Mouse (Mus musculus): ENCODE measurements at regions not wholly inside any gene's neighbourhood (a gene's known extent, or its start where the extent isn't known, plus 50 kb on each side); places are given as distances from the start of the nearest gene placed in this dataset.
"Not testable (repeated sequence)": the region's sequence is repeated elsewhere in the genome, so short reads cannot be mapped to it uniquely, and the experiment has no call there.

DNA sequence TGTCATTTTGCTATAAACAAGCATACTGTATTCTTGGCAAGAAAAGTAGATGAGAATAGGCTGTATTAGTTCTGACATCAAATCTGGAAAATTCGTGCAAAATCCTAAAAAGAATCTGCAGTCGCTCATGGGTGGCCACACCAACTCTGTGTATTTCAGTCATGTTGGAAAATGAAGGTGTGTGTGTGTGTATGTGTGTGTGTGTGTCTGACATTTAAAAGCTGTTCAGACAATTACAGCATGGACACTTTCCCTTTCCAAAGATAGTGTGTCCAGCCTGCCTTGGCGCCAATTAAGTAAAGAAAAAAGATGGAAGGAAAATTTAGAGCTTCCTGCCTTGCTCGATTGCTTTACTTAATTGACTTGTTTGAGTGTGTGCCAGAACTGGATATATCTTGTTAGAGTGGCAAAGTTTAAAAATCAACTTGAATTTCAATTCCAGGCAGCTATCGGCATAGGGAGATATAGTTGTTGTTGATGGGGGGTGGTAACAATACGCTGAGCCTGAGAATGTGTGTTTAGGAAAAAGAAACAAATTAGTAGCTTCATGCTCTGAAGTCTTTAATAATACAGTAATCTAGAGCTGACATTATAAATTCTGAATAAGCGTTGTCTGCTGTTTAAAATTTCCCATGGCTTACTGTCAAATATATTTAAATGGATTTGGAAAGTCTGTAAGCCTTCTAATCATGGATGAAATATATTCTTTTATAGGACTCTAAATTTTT is 1095.7 kb downstream of the Sorcs3 start:
- 81% methylated on average over 7 of the region's 7 CpGs for WGBS
- no peaks in the 10 kb centered on the region for H3K36me3 ChIP-seq
- no peak overlapping the region for H3K9ac ChIP-seq (replicated peaks)
- H3K27ac ChIP-seq: no peak overlapping the region
- no peak overlapping the region for H3K4me3 ChIP-seq (replicated peaks)
- H3K4me1 ChIP-seq (replicated peaks): peaks cover 16% of the 10 kb centered on the region
- no peaks in the 10 kb centered on the region for H3K27me3 ChIP-seq
- ATAC-seq: no peak
- no peak overlapping the region for H3K4me2 ChIP-seq (replicated peaks)
- H3K9me3 ChIP-seq: no peaks in the 10 kb centered on the region

GRCm38 (mm10) chr19:49305804-49306203 is 1100.0 kb downstream of the Sorcs3 start:
- Histone ChIP-seq H3K27ac (no peak overlapping the region), H3K27me3 (no peaks in the 10 kb centered on the region), H3K36me3 (no peaks in the 10 kb centered on the region), H3K4me1 (replicated peaks) (no peaks in the 10 kb centered on the region), H3K4me2 (replicated peaks) (no peak overlapping the region), H3K4me3 (replicated peaks) (no peak overlapping the region), H3K9ac (replicated peaks) (no peak overlapping the region), H3K9me3 (no peaks in the 10 kb centered on the region)
- WGBS: 41% methylated on average over 3 of the region's 3 CpGs
- ATAC-seq: peak; percentile 83

DNA sequence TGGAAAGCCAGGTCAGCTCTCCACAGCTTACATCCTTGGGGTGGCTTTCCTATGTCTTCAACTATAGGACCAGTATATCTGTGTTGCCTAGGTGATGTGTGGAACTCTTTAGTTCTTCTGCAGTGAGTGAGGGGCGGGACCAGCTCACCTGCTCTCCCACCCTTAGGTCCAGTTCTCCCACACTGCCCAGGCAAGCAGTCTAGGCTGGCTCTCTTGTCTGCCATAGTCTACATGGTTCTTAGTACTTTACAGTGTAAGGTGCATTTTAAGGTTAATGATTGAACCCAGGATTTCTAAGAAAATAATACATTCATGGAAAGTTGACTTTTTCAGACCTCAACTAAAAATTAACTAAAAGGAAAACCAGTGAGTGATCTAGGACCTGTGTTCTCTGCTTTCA is 1108.4 kb downstream of the Sorcs3 start:
- H3K9me3 ChIP-seq: 0 out of 2 replicates have a peak, but pooled peaks cover 2% of the 10 kb centered on the region
- H3K9ac ChIP-seq (replicated peaks): no peak overlapping the region
- H3K27ac ChIP-seq: no peak overlapping the region
- ATAC-seq: no peak
- H3K4me1 ChIP-seq (replicated peaks): no peaks in the 10 kb centered on the region
- WGBS: 85% methylated on average over 1 of the region's 1 CpGs
- peaks cover 10% of the 10 kb centered on the region for H3K27me3 ChIP-seq
- no peak overlapping the region for H3K4me2 ChIP-seq (replicated peaks)
- H3K36me3 ChIP-seq: no peaks in the 10 kb centered on the region
- no peak overlapping the region for H3K4me3 ChIP-seq (replicated peaks)

DNA sequence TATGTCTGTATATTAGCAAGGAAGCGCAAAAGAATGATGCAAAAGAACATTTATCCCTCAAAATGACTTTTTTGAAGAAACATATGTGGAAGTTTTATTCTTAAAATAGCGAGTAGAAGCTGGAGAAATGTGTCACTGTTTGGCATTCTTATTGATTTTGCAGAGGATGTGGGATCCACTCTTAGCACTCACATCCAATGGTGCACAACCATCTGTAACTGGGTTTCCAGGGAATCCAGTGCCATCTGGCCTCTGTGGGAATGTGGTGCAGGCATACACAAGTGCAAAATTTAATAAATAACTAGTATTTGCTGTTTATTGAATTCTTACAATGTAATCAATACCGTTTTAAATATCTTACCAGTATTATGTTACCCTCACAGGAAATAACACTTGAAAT is 1153.8 kb downstream of the Sorcs3 start:
- Histone ChIP-seq H3K9ac (replicated peaks) (no peak overlapping the region), H3K4me2 (replicated peaks) (no peak overlapping the region), H3K36me3 (no peaks in the 10 kb centered on the region), H3K9me3 (no peaks in the 10 kb centered on the region), H3K4me3 (replicated peaks) (no peak overlapping the region), H3K27ac (no peak overlapping the region), H3K4me1 (replicated peaks) (no peaks in the 10 kb centered on the region), H3K27me3 (no peaks in the 10 kb centered on the region)
- ATAC-seq: no peak
- 84% methylated on average over 3 of the region's 3 CpGs for WGBS

- Histone ChIP-seq H3K27me3 (no peaks in the 10 kb centered on the region), H3K9ac (replicated peaks) (no peak overlapping the region), H3K4me2 (replicated peaks) (no peak overlapping the region), H3K4me1 (replicated peaks) (no peaks in the 10 kb centered on the region), H3K4me3 (replicated peaks) (no peak overlapping the region), H3K27ac (no peak overlapping the region), H3K9me3 (no peaks in the 10 kb centered on the region), H3K36me3 (no peaks in the 10 kb centered on the region)
- 89% methylated on average over 5 of the region's 5 CpGs for WGBS
- ATAC-seq: no peak
Observed at GRCm38 (mm10) chr19:49360715-49361114, 1154.9 kb downstream of the Sorcs3 start.

- H3K4me1 ChIP-seq (replicated peaks); H3K4me2 ChIP-seq (replicated peaks); H3K27me3 ChIP-seq; H3K4me3 ChIP-seq (replicated peaks); H3K27ac ChIP-seq; H3K9me3 ChIP-seq; ATAC-seq; H3K9ac ChIP-seq (replicated peaks); H3K36me3 ChIP-seq: not testable (repeated sequence)
- 89% methylated on average over 10 of the region's 11 CpGs for WGBS
Observed at GRCm38 (mm10) chr19:49361116-49361515, 1155.3 kb downstream of the Sorcs3 start.

DNA sequence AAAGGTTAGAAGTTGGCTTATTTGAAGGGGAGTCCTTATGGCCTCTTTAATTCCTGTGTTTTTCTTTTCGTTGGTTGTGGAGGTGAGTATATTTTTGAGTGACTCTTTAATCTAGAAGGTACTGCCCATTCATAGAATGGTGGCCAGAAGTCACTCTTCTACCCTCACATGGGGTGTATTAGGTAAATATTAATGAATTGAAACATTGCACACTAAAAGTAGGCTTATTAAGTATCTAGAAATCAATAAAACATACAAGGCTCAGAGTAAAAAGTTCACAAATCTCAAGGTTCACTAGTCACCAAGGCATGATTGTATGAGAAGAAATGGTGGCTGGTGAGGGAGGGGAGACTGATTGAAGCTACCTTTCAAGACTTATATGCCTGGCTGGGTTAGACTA is 1167.1 kb downstream of the Sorcs3 start:
- H3K4me3 ChIP-seq (replicated peaks): no peak overlapping the region
- no peak overlapping the region for H3K9ac ChIP-seq (replicated peaks)
- no peak overlapping the region for H3K27ac ChIP-seq
- 81% methylated on average over 1 of the region's 1 CpGs for WGBS
- no peaks in the 10 kb centered on the region for H3K9me3 ChIP-seq
- H3K27me3 ChIP-seq: no peaks in the 10 kb centered on the region
- H3K36me3 ChIP-seq: no peaks in the 10 kb centered on the region
- ATAC-seq: no peak
- no peak overlapping the region for H3K4me2 ChIP-seq (replicated peaks)
- no peaks in the 10 kb centered on the region for H3K4me1 ChIP-seq (replicated peaks)

GRCm38 (mm10) chr19:49374295-49374694 is 1168.5 kb downstream of the Sorcs3 start:
- Histone ChIP-seq H3K27me3 (no peaks in the 10 kb centered on the region), H3K9me3 (no peaks in the 10 kb centered on the region), H3K4me2 (replicated peaks) (no peak overlapping the region), H3K27ac (no peak overlapping the region), H3K9ac (replicated peaks) (no peak overlapping the region), H3K4me3 (replicated peaks) (no peak overlapping the region), H3K4me1 (replicated peaks) (no peaks in the 10 kb centered on the region), H3K36me3 (no peaks in the 10 kb centered on the region)
- ATAC-seq: no peak
- 97% methylated on average over 2 of the region's 2 CpGs for WGBS

GRCm38 (mm10) chr19:49374926-49375325 is 1169.1 kb downstream of the Sorcs3 start:
- no peak overlapping the region for H3K4me3 ChIP-seq (replicated peaks)
- no peak for ATAC-seq
- no peaks in the 10 kb centered on the region for H3K36me3 ChIP-seq
- H3K27me3 ChIP-seq: no peaks in the 10 kb centered on the region
- no peaks in the 10 kb centered on the region for H3K4me1 ChIP-seq (replicated peaks)
- 86% methylated on average over 3 of the region's 3 CpGs for WGBS
- H3K9me3 ChIP-seq: no peaks in the 10 kb centered on the region
- no peak overlapping the region for H3K4me2 ChIP-seq (replicated peaks)
- H3K27ac ChIP-seq: no peak overlapping the region
- no peak overlapping the region for H3K9ac ChIP-seq (replicated peaks)

DNA sequence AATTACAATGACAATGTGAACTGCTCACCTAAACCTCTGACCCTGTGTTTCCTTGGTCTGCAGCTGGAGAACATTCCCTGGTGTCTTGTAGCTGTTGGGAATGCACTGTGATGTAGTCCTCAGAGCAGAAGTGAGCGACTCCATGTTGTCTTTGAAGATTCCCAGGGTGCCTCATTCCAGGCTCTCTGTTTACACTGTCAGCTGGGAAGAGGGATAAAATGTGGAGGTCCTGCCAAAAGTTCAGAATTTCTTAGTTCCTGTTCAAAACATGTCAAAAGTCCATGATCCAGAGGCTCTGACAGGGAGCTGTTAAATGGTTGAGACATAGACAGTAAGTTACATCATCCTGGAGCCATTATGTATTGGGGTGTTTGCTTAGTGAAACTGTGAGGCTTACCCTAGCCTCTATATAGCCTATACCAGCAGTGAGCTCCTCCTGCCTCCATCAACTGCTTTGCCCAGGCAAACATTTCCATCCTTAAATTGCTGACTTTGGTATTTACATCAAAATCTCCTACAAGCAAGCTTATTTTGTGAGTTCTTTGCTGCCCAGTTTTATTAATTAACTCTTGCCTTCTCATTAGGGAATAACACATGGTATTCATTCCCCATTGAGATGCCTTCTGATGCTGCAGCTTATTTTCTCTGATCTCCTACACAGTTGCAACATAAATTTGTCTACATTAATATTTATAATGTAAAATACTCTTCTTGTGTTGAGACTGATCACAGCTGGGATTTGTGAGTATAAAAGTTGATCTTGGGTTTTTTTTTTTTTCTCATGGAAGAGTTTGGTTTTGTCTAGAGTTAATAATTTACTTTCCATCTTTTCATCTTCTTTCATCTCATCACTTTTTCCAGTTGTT is 1170.2 kb downstream of the Sorcs3 start:
- Histone ChIP-seq H3K4me2 (replicated peaks) (no peak overlapping the region), H3K9ac (replicated peaks) (no peak overlapping the region), H3K9me3 (no peaks in the 10 kb centered on the region), H3K36me3 (no peaks in the 10 kb centered on the region), H3K27me3 (no peaks in the 10 kb centered on the region), H3K27ac (no peak overlapping the region), H3K4me3 (replicated peaks) (no peak overlapping the region), H3K4me1 (replicated peaks) (no peaks in the 10 kb centered on the region)
- no peak for ATAC-seq
- 61% methylated on average over 1 of the region's 1 CpGs for WGBS

DNA sequence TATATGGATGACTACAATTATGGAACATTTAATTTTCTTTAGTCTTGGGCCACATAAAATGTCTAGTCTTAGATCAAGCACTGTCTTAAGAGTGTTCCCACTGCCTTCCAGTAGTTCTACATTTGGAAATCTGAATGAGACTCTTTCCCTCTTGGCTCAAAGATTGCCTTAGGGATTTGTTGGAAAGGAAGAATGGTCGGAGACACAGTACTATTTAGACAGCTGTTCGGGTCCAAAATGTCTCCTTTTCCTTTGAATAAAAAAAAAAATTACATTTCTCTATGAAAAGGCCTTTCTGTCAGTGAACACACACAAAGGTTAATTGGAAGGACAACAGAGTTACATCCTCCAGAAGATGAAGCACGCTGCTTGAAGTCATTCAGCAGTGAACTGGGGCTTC is 1173.8 kb downstream of the Sorcs3 start:
- 56% methylated on average over 3 of the region's 3 CpGs for WGBS
- Histone ChIP-seq H3K4me3 (replicated peaks) (no peak overlapping the region), H3K27me3 (no peaks in the 10 kb centered on the region), H3K36me3 (no peaks in the 10 kb centered on the region), H3K4me2 (replicated peaks) (no peak overlapping the region), H3K9ac (replicated peaks) (no peak overlapping the region), H3K4me1 (replicated peaks) (no peaks in the 10 kb centered on the region), H3K27ac (no peak overlapping the region), H3K9me3 (no peaks in the 10 kb centered on the region)
- ATAC-seq: no peak

DNA sequence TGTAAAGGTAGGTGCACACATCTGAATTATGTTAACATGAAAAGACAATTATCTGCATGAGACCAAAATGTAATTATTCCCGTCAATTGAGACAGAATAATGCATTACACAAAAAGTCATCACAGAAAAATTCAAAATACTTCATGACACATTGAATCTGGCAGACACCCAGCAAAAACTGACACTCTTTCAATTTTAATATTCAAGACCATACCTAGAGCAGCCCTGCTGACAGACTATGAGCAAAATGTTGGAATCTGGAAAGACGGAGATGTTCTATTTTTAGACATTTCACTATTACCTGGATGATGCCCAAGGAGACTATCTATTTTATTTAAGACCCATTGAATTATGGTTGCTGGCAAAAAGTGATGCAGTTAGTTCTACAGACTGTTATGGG is 1190.4 kb downstream of the Sorcs3 start:
- WGBS: 84% methylated on average over 2 of the region's 2 CpGs
- no peak for ATAC-seq

More for the DNA sequence above, 1190.4 kb downstream of the Sorcs3 start:
- Histone ChIP-seq H3K9ac (replicated peaks) (no peak overlapping the region), H3K4me1 (replicated peaks) (no peaks in the 10 kb centered on the region), H3K27me3 (no peaks in the 10 kb centered on the region), H3K4me2 (replicated peaks) (no peak overlapping the region), H3K27ac (no peak overlapping the region), H3K4me3 (replicated peaks) (no peak overlapping the region), H3K36me3 (no peaks in the 10 kb centered on the region), H3K9me3 (no peaks in the 10 kb centered on the region)
